Mouse (Mus musculus) midbrain, embryonic 16.5 days (tissue): ENCODE measurements around the gene Elmod3. TPM values are rescaled to one million over a fixed set of nuclear protein-coding genes. Genes with fewer than 3 reads are reported as not detected.

Experiments used
- ATAC-seq: fragments of 200-750 bp; cut with Nextera tagmentation; 2 replicates; pipeline ENCODE4 v1.8.0; 2017; ENCODE audit warnings: moderate TSS enrichment
- H3K27ac ChIP-seq: fragments of 300-500 bp; sonication (generic); 2 replicates; pipeline ENCODE4 v1.5.1; 2014; ENCODE audit warnings: mild to moderate bottlenecking, low read length, mixed read lengths
- H3K27me3 ChIP-seq: fragments of 300-500 bp; sonication (generic); 2 replicates; pipeline ENCODE4 v1.6.1; 2014; ENCODE audit warnings: low read depth, low read length, mixed read lengths; ENCODE audit not compliant: control insufficient read depth, insufficient read depth
- H3K36me3 ChIP-seq: fragments of 300-500 bp; sonication (generic); 2 replicates; pipeline ENCODE4 v1.6.1; 2014; ENCODE audit warnings: mild to moderate bottlenecking, low read length, moderate library complexity, mixed read lengths; ENCODE audit not compliant: control insufficient read depth, insufficient read depth
- H3K4me1 ChIP-seq: fragments of 300-500 bp; sonication (generic); 2 replicates; pipeline ENCODE4 v1.6.1; 2014; ENCODE audit warnings: mild to moderate bottlenecking, low read length, mixed read lengths; ENCODE audit not compliant: control insufficient read depth, insufficient read depth
- H3K4me2 ChIP-seq: fragments of 300-500 bp; sonication (generic); 2 replicates; pipeline ENCODE4 v1.6.1; 2014; ENCODE audit warnings: mild to moderate bottlenecking, low read length, mixed read lengths
- H3K4me3 ChIP-seq: fragments of 300-500 bp; sonication (generic); 2 replicates; pipeline ENCODE4 v1.5.1; 2014; ENCODE audit warnings: low read depth, mild to moderate bottlenecking, low read length, moderate library complexity, mixed read lengths
- H3K9ac ChIP-seq: fragments of 300-500 bp; sonication (generic); 2 replicates; pipeline ENCODE4 v1.6.1; 2014; ENCODE audit warnings: low read depth, low read length, mixed read lengths
- H3K9me3 ChIP-seq: fragments of 300-500 bp; sonication (generic); replicated peaks from 2 replicates; pipeline ENCODE4 v1.6.1; 2014; ENCODE audit warnings: mild to moderate bottlenecking, low read length, mixed read lengths; ENCODE audit not compliant: control insufficient read depth, poor library complexity, severe bottlenecking
- WGBS: fragments of 180-500 bp; shearing (Covaris S2); extraction: QIAGEN DNeasy Blood & Tissue Kit; methylation state at CpG from one replicate; pipeline ENCODE4 v1.1.7; 2014; 5-methylcytosine and 5-hydroxymethylcytosine counted together
- polyA plus RNA-seq: library from polyadenylated mRNA; unstranded; fragments of >200 nt; fragmentation: Nextera tagmentation; extraction: Ambion mirVana; gene quantifications from 2 replicates; pipeline ENCODE4 v1.2.1, GENCODE M21; 2015

Elmod3 gene
- polyA plus RNA-seq, 1 experiment from 2014 or later, result 17.3 TPM

- Histone ChIP-seq H3K9me3 (no peaks in the 10 kb centered on the region), H3K27me3 (no peaks in the 10 kb centered on the region), H3K4me3 (no peak overlapping the region), H3K27ac (no peak overlapping the region), H3K36me3 (no peaks in the 10 kb centered on the region), H3K4me1 (peaks cover 12% of the 10 kb centered on the region), H3K9ac (no peak overlapping the region), H3K4me2 (no peak overlapping the region)
- 60% methylated on average over 6 of the region's 6 CpGs for WGBS
- ATAC-seq, result no peak
These were observed 48.2 kb downstream of the Elmod3 start for GRCm38 (mm10) chr6:72550025-72550424.

GRCm38 (mm10) chr6:72549041-72549580 is 49.1 kb downstream of the Elmod3 start:
- WGBS, result 72% methylated on average over 9 of the region's 9 CpGs
- Histone ChIP-seq H3K36me3 (no peaks in the 10 kb centered on the region), H3K9me3 (no peaks in the 10 kb centered on the region), H3K4me2 (no peak overlapping the region), H3K4me3 (no peak overlapping the region), H3K27me3 (no peaks in the 10 kb centered on the region), H3K9ac (no peak overlapping the region), H3K4me1 (peaks cover 14% of the 10 kb centered on the region), H3K27ac (no peak overlapping the region)
- no peak for ATAC-seq

- no peak overlapping the region for H3K27ac ChIP-seq
- H3K9ac ChIP-seq, result no peak overlapping the region
- no peaks in the 10 kb centered on the region for H3K36me3 ChIP-seq
- H3K4me1 ChIP-seq, result peaks cover 7% of the 10 kb centered on the region; the same call in 1 of the 2 replicates
- H3K9me3 ChIP-seq, result no peaks in the 10 kb centered on the region
- H3K4me2 ChIP-seq, result no peak overlapping the region
- no peaks in the 10 kb centered on the region for H3K27me3 ChIP-seq
- no peak for ATAC-seq
- H3K4me3 ChIP-seq, result no peak overlapping the region
- 90% methylated on average over 3 of the region's 3 CpGs for WGBS
These were observed 50.4 kb downstream of the Elmod3 start for GRCm38 (mm10) chr6:72547862-72548261.

GRCm38 (mm10) chr6:72547121-72547520 is 51.1 kb downstream of the Elmod3 start:
- Histone ChIP-seq H3K4me1 (0 out of 2 replicates have a peak, but pooled peaks cover 2% of the 10 kb centered on the region), H3K36me3 (no peaks in the 10 kb centered on the region), H3K9me3 (no peaks in the 10 kb centered on the region), H3K27ac (no peak overlapping the region), H3K4me2 (no peak overlapping the region), H3K4me3 (no peak overlapping the region), H3K9ac (no peak overlapping the region), H3K27me3 (no peaks in the 10 kb centered on the region)
- 93% methylated on average over 2 of the region's 2 CpGs for WGBS
- no peak for ATAC-seq

- Histone ChIP-seq H3K9ac (no peak overlapping the region), H3K9me3 (no peaks in the 10 kb centered on the region), H3K4me2 (no peak overlapping the region), H3K27ac (no peak overlapping the region), H3K36me3 (no peaks in the 10 kb centered on the region), H3K27me3 (no peaks in the 10 kb centered on the region), H3K4me3 (no peak overlapping the region), H3K4me1 (0 out of 2 replicates have a peak, but pooled peaks cover 2% of the 10 kb centered on the region)
- WGBS, result 48% methylated on average over 7 of the region's 7 CpGs
- ATAC-seq, result no peak
These were observed 52.8 kb downstream of the Elmod3 start for GRCm38 (mm10) chr6:72545377-72545776.

GRCm38 (mm10) chr6:72544283-72544987 is 53.8 kb downstream of the Elmod3 start, which contains the start of gene Capg:
Capg (plus strand) TSS chr6:72544391.
- 16% methylated on average over 23 of the region's 23 CpGs for WGBS
- no peak for ATAC-seq
- H3K9me3 ChIP-seq, result no peaks in the 10 kb centered on the region
- no peak within 1 kb of the TSS for H3K4me3 ChIP-seq
- H3K27ac ChIP-seq, result no peak within 1 kb of the TSS
- 0 out of 2 replicates have a peak, but pooled peaks cover 2% of the 10 kb centered on the region for H3K4me1 ChIP-seq
- H3K36me3 ChIP-seq, result no peaks in the 10 kb centered on the region
- H3K9ac ChIP-seq, result no peak within 1 kb of the TSS
- no peak within 1 kb of the TSS for H3K4me2 ChIP-seq
- H3K27me3 ChIP-seq, result no peaks in the 10 kb centered on the region

GRCm38 (mm10) chr6:72543265-72543850 is 54.9 kb downstream of the Elmod3 start:
- ATAC-seq, result no peak
- Histone ChIP-seq H3K9ac (no peak overlapping the region), H3K4me2 (no peak overlapping the region), H3K4me1 (peaks cover 3% of the 10 kb centered on the region), H3K27me3 (no peaks in the 10 kb centered on the region), H3K27ac (no peak overlapping the region), H3K4me3 (no peak overlapping the region), H3K36me3 (no peaks in the 10 kb centered on the region), H3K9me3 (no peaks in the 10 kb centered on the region)
- WGBS, result 69% methylated on average over 12 of the region's 12 CpGs

GRCm38 (mm10) chr6:72538562-72539031 is 59.6 kb downstream of the Elmod3 start:
- peak overlapping the region; percentile 79 for H3K27ac ChIP-seq

GRCm38 (mm10) chr6:72537998-72538500 is 60.2 kb downstream of the Elmod3 start:
- 55% methylated on average over 10 of the region's 10 CpGs for WGBS
- no peaks in the 10 kb centered on the region for H3K27me3 ChIP-seq
- peak overlapping the region; percentile 54 for H3K4me3 ChIP-seq
- H3K27ac ChIP-seq, result peak overlapping the region; percentile 79
- peak overlapping the region; percentile 79 for H3K4me2 ChIP-seq
- ATAC-seq, result no peak; the same call in 1 of the 2 replicates
- peak overlapping the region; percentile 89 for H3K9ac ChIP-seq
- no peaks in the 10 kb centered on the region for H3K9me3 ChIP-seq
- peaks cover 9% of the 10 kb centered on the region for H3K4me1 ChIP-seq
- H3K36me3 ChIP-seq, result no peaks in the 10 kb centered on the region

More at GRCm38 (mm10) chr6:72538562-72539031, 59.6 kb downstream of the Elmod3 start:
- Histone ChIP-seq H3K4me3 (peak overlapping the region; percentile 54), H3K36me3 (no peaks in the 10 kb centered on the region), H3K9ac (peak overlapping the region; percentile 89), H3K4me1 (peaks cover 8% of the 10 kb centered on the region), H3K27me3 (no peaks in the 10 kb centered on the region), H3K9me3 (no peaks in the 10 kb centered on the region), H3K4me2 (peak overlapping the region; percentile 79)
- peak; percentile 98 for ATAC-seq
- WGBS, result 1% methylated on average over 16 of the region's 16 CpGs
